Mouse (Mus musculus) kidney, postnatal 4 days (tissue): Measurements from ENCODE around the gene Epha8.

Experiments used
- DNase-seq, 2 experiments: peaks; one replicate each; pipeline ENCODE4 v3.0.0; 2021; ENCODE audit warnings: mixed read lengths in 2 of 2

Epha8 gene

DNA sequence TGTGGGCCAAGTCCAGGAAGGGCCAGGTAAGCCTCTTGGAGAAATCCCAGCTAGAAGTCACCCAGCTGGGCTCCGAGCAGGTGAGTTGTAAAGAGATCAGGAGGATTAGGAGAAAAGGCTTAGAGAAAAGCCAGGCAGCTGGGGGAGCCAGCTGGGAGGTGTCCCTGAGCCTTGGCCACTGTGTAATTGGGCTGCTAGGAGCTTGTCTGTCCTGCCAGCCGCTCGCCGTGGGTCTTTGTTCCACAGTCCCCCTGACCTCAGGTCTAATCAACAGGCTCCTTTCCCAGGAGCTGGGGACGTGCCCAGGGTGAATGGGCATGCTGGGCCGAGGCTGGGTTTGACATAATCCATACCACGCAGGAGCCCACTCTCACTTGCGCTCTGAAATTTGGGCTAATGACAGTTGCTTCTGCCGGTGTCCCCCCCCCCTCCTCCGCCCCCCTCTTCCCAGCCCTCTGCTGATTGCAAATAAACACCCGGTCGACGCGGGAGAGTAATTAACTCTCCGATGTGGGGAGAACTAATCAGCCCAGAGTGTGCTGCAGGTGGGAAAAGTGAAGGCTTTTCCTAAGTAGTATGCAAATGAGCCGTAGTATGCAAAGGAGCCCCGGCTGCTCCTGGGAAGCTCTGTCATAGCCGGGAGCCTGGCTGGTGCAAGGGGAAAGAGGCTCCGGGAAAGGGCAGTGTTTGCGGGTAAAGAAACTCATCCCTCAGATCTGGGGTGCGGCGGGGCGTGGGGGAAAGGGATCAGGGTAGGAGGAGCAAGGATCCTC is 51.7 kb downstream of the Epha8 start:
- no peak for DNase-seq

DNA sequence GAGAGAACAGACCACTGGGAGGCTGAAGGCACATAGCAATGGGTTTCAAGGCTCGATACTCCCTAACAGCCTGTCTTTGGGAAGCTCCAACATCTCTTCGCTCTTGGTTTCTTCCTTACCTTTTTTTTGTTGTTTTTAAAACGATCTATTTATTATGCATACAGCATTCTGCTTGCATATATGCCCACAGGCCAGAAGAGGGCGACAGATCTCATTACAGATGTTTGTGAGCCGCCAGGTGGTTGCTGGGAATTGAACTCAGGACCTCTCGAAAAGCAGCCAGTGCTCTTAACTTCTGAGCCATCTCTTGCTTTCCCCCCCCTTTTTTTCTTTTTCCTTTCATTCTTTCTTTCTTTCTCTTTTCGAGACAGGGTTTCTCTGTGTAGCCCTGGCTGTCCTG is 57.5 kb downstream of the Epha8 start:
- DNase-seq = no peak

DNA sequence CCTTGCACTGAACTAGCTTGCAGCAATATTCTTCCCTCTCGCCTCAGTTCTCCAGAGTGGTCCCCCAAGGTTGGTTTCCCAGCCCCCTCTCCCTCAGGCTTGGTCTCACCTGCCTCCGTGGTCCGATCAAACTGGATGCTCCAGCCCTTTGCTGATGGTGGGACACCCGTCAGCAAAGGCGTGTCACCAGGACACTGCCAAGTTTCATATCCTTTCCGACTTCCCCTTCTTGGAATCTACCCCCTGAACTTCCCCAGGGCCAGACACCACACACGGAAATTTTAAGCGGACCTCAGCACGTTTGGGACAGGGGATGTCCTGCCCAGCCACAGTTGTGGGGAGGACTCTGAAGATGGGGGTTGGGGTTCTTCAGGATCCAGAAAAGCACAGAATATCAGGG is 58.0 kb downstream of the Epha8 start, which contains the start of gene C1qa:
C1qa (minus strand) TSS at position 167 of the 400 bp plus-strand sequence.
- DNase-seq = no peak

DNA sequence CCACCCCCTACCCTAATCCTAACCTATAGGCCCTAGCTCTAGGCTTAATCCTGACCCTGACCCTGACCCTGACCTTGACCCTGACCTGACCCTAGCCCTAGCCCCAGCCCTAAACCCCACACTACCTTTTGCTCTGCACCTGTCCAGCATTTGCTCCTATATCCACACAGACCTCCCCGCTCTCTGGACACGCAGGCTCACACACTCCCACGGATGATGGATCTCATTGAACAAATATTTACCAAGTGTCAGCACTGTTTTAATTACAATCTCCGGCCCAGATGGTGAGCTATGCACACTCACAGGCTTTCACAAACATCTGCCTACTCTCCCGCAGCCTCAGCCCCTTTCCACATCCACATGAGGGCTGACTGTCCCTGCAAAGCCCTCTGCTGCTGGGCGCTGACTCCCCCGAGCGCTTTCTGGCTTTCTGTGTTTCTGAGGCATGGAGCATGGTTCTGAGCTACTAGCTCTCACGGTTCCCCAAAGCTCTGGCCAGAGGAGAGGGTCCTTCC is 58.5 kb downstream of the Epha8 start:
- DNase-seq = no peak

DNA sequence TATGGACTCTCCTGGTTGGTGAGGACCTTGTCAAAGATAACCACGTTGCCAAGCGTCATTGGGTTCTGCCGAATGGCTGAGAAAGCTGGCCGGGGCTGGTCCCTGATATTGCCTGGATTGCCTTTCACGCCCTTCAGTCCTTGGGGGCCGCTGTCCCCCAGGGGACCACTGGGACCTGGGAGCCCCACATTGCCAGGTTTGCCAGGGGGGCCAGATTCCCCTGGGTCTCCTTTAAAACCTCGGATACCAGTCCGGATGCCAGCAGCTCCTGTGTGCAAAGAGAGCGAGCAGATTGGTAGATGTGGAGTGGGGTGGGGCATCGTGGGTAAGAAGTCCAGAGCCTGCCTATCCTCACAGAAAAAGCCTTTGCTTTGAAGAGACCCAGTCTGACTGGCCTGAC is 60.2 kb downstream of the Epha8 start:
- DNase-seq = no peak

DNA sequence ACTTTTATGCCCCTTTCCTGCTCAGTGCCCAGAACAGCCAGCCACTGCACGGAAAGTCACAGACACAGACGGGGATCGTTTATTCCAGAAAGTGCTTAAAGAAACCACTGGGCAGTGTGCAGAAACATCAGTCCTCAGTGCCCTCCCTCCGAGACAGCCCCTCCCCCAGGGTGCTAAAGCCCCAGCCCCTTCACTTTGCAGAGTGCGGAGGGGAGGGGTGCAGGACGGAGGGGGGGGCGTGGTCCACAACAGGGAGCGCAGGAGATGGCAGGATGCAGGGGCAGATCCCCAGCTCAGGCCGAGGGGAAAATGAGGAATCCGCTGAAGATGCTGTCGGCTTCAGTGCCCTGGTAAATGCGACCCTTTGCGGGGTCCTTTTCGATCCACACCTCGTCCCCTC is 60.8 kb downstream of the Epha8 start:
- DNase-seq = peak in 1 of 2 experiments; percentile 26

DNA sequence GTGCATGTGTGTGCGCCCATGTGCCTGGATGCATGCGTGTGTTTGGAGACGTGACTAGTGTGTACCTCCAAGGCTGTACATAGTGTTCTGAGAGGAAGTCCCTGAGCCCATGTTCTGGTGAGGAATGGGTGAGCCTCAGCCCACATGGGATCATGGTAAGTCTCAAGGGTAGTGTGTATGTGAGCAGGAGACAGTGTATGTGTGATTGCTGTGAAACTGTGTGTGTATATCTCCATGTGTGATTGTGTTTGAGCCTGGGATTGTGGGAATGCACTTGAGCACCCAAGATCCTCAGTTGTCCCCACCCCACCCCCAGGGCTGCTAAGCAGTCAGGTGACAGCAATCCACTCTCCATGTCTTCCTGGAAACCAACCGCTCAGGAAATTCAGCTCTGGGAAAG is 61.8 kb downstream of the Epha8 start:
- no peak for DNase-seq

DNA sequence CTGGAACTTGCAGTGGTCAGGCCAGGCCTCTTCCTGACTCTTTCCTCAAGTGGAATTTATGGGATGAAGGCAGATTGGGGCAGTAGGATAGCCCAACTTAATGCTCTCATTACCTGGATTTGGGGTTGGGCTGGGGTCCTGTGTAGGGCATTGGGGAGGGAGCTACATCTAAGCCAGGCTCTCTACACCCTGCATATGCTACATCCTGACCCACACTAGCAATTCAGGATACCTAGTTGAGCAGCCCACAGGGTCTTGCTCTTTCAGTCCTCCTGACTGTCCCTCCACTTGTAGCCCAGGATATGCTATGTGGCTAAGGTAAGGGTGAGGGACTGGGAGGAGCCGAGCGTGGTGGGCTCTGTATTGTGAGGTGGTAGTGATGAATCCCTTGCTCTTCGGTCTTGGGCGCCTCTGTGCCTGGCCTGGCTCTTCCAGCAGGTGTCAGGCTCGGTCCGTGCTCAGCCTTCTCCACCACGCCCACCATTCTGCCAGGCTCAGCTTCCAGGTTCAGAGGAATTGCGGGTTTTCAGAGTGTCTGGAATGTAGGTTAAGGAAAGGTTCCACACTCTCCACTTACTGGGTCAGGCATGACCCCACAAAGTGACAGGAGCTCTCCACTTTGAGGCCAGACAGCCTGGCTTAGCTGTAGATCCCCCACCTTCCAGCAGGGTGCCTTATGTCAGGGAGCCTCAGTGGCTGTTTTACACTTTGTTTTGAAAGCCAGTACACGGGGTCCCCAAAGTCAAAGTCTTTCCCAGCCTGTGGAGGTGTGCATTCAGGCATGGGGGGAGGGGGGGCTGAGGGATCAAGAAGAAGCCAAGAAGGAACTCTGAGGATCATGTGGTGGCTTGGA is 62.7 kb downstream of the Epha8 start:
- peak; percentile 68 to 74 for DNase-seq

DNA sequence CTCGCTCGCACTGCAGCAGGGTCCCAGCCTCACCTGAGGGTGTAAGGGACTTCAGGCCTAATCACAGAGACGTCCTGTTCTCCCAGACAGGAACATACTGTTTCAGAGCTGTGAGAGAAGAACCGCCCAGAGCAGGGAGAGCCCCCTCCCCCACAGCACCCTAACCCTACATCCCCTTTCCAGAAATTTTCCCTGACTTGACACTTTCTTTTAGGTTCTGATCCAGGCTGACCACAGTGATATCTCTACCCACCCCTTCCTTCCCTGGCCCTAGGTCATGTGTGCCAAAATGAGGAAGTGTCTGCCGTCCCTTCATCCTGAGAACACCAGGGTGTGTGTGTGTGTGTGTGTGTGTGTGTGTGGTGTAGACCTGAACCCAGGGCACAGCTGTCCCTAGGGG is 63.8 kb downstream of the Epha8 start, which contains the start of gene C1qc:
C1qc (minus strand) TSS at position 255 of the 400 bp plus-strand sequence.
- no peak for DNase-seq

DNA sequence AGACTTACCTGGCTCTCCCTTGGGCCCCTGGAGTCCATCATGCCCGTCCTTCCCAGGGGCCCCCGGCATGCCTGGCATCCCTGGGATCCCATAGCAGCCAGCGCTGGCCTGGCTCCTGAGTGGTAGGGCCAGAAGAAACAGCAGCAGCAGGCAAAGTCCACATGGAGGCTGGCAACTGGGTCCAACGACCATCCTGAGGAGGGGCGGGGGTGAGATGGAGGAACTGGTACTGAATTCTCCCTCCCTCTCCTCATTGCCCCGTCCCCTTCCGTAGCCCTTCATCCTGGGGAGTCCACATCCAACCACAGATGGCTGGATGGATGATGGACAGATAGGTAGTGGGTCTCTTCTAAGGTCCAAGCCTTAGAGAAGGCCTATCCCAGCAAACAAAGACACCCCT is 64.2 kb downstream of the Epha8 start:
- no peak for DNase-seq

DNA sequence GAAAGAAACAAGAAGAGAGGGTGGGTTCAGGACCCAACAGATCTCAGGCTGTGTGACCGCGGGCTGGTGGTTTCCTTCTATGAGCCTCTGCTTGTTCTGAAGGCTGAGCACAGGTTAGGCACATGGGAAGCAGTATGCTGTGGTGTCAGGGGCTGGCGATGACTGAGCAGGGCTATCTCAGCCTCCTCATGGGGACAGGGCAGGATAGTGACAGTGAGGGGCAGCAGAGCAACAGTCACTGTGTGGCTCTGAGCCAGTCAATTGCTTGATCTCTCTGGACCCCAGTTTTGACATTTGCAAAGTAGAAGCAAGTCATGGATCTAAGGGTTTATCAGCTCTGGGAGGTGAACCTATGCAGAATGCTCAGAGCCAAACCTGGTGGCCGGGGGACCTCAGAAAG is 65.5 kb downstream of the Epha8 start:
- DNase-seq = no peak

DNA sequence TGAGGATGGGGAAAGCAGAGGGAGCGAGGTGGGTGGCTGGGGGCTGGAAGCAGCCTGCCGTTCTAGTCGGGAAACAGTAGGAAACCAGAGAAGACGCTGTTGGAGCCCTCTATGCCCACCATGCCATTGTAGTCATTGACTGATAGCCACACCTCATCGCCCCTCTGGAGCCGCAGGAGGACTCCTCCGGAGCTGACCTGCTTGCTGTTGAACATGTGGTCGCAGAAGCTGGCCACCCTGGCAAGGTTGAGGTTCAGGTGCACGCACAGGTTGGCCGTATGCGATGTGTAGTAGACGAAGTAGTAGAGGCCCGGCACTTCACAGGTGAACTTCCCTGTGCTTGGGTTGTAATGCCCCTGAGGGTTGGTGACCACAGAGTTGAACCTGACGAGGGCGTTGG is 66.6 kb downstream of the Epha8 start:
- DNase-seq = no peak

DNA sequence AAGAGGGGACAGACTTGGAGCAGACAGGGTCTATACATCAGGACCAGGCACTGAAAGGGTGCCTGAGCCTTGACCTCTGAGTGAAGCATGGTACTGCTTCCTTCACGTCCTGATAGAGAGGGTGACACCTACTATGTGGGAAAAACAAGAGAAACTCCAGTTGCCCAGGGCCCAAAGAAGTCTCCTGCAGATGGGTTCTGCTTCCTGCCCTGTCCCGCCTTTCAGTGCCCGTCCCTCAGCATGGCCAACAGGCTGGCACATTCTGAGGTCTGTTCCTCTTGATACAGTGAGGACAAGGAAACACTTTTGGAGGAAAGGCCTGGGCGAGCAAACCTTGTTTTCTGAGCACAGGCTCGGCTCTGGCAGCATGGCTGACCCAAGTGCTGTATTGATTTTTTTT is 68.9 kb downstream of the Epha8 start:
- DNase-seq = no peak

DNA sequence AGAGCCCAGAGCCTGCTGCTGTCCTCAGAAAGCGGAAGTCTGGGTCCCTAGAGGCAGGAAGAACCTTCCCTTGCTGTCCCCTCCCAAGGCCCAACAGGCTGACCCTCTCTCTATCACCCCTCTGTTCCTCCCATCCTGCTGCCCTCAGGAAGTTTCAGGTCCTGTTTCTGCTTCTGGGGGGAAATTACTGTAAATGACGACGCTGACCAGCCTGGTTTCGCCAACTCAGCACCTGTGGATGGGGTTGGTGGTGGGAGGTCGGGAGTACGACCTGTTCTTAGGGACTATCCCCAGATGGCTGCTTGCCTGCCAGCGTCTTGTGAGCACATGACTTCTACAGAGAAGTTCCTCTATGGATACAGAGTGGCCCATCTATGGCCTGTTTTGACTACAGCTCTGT is 70.5 kb downstream of the Epha8 start, which contains the start of gene C1qb:
C1qb (minus strand) TSS at position 87 of the 400 bp plus-strand sequence.
- no peak for DNase-seq
